Mouse (Mus musculus): ENCODE measurements around the gene Trim75.

Trim75 gene

GRCm38 (mm10) chr8:64944831-64945230 is 42.8 kb downstream of the Trim75 start:
- no peak for DNase-seq (ENCODE audit: low spot score in 2 of 2)

GRCm38 (mm10) chr8:64942946-64943345 is 44.7 kb downstream of the Trim75 start:
- DNase-seq (ENCODE audit: low spot score in 2 of 2), result no peak

GRCm38 (mm10) chr8:64941495-64941894 is 46.1 kb downstream of the Trim75 start:
- peak; percentile 44 to 68 for DNase-seq (ENCODE audit: low spot score in 2 of 2)

- DNase-seq (ENCODE audit: low spot score in 2 of 2), result no peak
Observed at GRCm38 (mm10) chr8:64941019-64941418, 46.6 kb downstream of the Trim75 start.

- DNase-seq (ENCODE audit: low spot score in 2 of 2), result no peak
Observed at GRCm38 (mm10) chr8:64934997-64935396, 52.6 kb downstream of the Trim75 start.

Measured in spleen, postnatal 14 days (tissue).